Mouse (Mus musculus) cerebellum, adult 8-10 months (tissue): ENCODE measurements at regions not wholly inside any gene's neighbourhood (a gene's known extent, or its start where the extent isn't known, plus 50 kb on each side); places are given as distances from the start of the nearest gene placed in this dataset.
A peak's percentile ranks its signal among the peaks of the same experiment; 100 is the strongest.

Experiments used
- DNase-seq: peaks from one replicate; pipeline ENCODE4 v3.0.0; 2022

GRCm38 (mm10) chr11:86881710-86882109 is 74.2 kb upstream of the Dhx40 start:
- no peak for DNase-seq

GRCm38 (mm10) chr11:86879356-86879905 is 71.9 kb upstream of the Dhx40 start:
- no peak for DNase-seq

GRCm38 (mm10) chr11:86878327-86879065 is 71.0 kb upstream of the Dhx40 start:
- no peak for DNase-seq

GRCm38 (mm10) chr11:86876509-86876908 is 69.0 kb upstream of the Dhx40 start:
- no peak for DNase-seq

GRCm38 (mm10) chr11:86875738-86876137 is 68.2 kb upstream of the Dhx40 start:
- DNase-seq, result no peak

GRCm38 (mm10) chr11:86874666-86875295 is 67.2 kb upstream of the Dhx40 start:
- peak; percentile 63 for DNase-seq

- DNase-seq, result no peak
Measured at GRCm38 (mm10) chr11:86873406-86873700, 65.8 kb upstream of the Dhx40 start.

GRCm38 (mm10) chr11:86872537-86873405 is 65.2 kb upstream of the Dhx40 start:
- DNase-seq, result no peak

GRCm38 (mm10) chr11:86871782-86872181 is 64.2 kb upstream of the Dhx40 start:
- DNase-seq, result no peak

- DNase-seq, result no peak
Measured at GRCm38 (mm10) chr11:86870486-86871165, 63.1 kb upstream of the Dhx40 start.

- DNase-seq, result no peak
Measured at GRCm38 (mm10) chr11:86866931-86867330, 59.4 kb upstream of the Dhx40 start.

GRCm38 (mm10) chr11:86859864-86860528 is 52.5 kb upstream of the Dhx40 start:
- DNase-seq, result no peak

- DNase-seq, result no peak
Measured at GRCm38 (mm10) chr11:86859236-86859817, 51.8 kb upstream of the Dhx40 start.

- DNase-seq, result no peak
Measured at GRCm38 (mm10) chr11:86858211-86858610, 50.7 kb upstream of the Dhx40 start.
